Mouse (Mus musculus) heart, postnatal 0 days (tissue): Measurements from ENCODE around the gene Slc18a3. TPM values are rescaled to one million over a fixed set of nuclear protein-coding genes. Genes with fewer than 3 reads are reported as not detected.

Experiments
- ATAC-seq: fragments of 200-750 bp; cut with Nextera tagmentation; 2 replicates; pipeline ENCODE4 v1.8.0; 2017; ENCODE audit warnings: low read depth, moderate number of reproducible peaks, moderate library complexity; ENCODE audit not compliant: insufficient read depth
- DNase-seq: peaks from one replicate; pipeline ENCODE4 v3.0.0-alpha.2; 2016; ENCODE audit warnings: low spot score
- H3K27ac ChIP-seq: fragments of 300-500 bp; sonication (generic); 2 replicates; pipeline ENCODE4 v1.5.1; 2014; ENCODE audit warnings: low read depth, mild to moderate bottlenecking
- H3K27me3 ChIP-seq: fragments of 300-500 bp; sonication (generic); 2 replicates; pipeline ENCODE4 v1.6.1; 2014; ENCODE audit warnings: low read length, mixed read lengths; ENCODE audit not compliant: control insufficient read depth, insufficient read depth
- H3K36me3 ChIP-seq: fragments of 300-500 bp; sonication (generic); replicated peaks from 2 replicates; pipeline ENCODE4 v1.6.1; 2014; ENCODE audit warnings: low read length, mixed read lengths; ENCODE audit not compliant: control insufficient read depth, insufficient read depth
- H3K4me1 ChIP-seq: fragments of 300-500 bp; sonication (generic); 2 replicates; pipeline ENCODE4 v1.6.1; 2014; ENCODE audit warnings: antibody characterized with exemption; ENCODE audit not compliant: control insufficient read depth, insufficient read depth
- H3K4me2 ChIP-seq: fragments of 300-500 bp; sonication (generic); 2 replicates; pipeline ENCODE4 v1.6.1; 2014; ENCODE audit warnings: low read depth, mild to moderate bottlenecking, low read length, moderate library complexity
- H3K4me3 ChIP-seq: fragments of 300-500 bp; sonication (generic); 2 replicates; pipeline ENCODE4 v1.5.1; 2014; ENCODE audit warnings: low read depth, low read length
- H3K9ac ChIP-seq: fragments of 300-500 bp; sonication (generic); replicated peaks from 2 replicates; pipeline ENCODE4 v1.6.1; 2014; ENCODE audit warnings: low read depth, low read length, mixed read lengths
- H3K9me3 ChIP-seq: fragments of 300-500 bp; sonication (generic); replicated peaks from 2 replicates; pipeline ENCODE4 v1.6.1; 2016; ENCODE audit warnings: low read length; ENCODE audit not compliant: control insufficient read depth
- EP300 ChIP-seq: IDR thresholded peaks from 2 replicates; pipeline ENCODE4 v1.6.1; 2016; ENCODE audit warnings: antibody characterized with exemption, low read depth
- WGBS: fragments of 180-500 bp; shearing (Covaris S2); extraction: QIAGEN DNeasy Blood & Tissue Kit; methylation state at CpG from one replicate; pipeline ENCODE4 v1.1.7; 2014; 5-methylcytosine and 5-hydroxymethylcytosine counted together
- polyA plus RNA-seq: library from polyadenylated mRNA; unstranded; fragments of >200 nt; fragmentation: Nextera tagmentation; extraction: Ambion mirVana; gene quantifications from 2 replicates; pipeline ENCODE4 v1.2.1, GENCODE M21; 2015
- total RNA-seq: library from RNA; depleted of rRNA; stranded (reverse); fragments of >200 nt; gene quantifications from 2 replicates; pipeline ENCODE4 v1.2.3, GENCODE M21; 2014; ENCODE audit warnings: low replicate concordance; rRNA removed

Gene Slc18a3
- total and polyA plus RNA-seq, 2 experiments from 2014 or later: 0.15 TPM; not detected in 1

- ATAC-seq (no peak), DNase-seq (no peak)
- H3K27ac ChIP-seq: no peak overlapping the region
- no peaks in the 10 kb centered on the region for H3K36me3 ChIP-seq
- H3K4me3 ChIP-seq: no peak overlapping the region
- peaks cover 4% of the 10 kb centered on the region; the same call in 1 of the 2 replicates for H3K9me3 ChIP-seq
- no peak for TF ChIP-seq EP300
- H3K27me3 ChIP-seq: no peaks in the 10 kb centered on the region
- WGBS: 82% methylated on average over 11 of the region's 11 CpGs
- no peak overlapping the region for H3K4me2 ChIP-seq
- H3K9ac ChIP-seq: no peak overlapping the region
- no peaks in the 10 kb centered on the region for H3K4me1 ChIP-seq
These were observed 45.9 kb downstream of the Slc18a3 start for GRCm38 (mm10) chr14:32418747-32419146.

Other genes starting within 250 kb of the Slc18a3 start
- 7.7 and 13.1 TPM in 2 replicates for gene Ogdhl, start 142.8 kb downstream of the Slc18a3 start, total RNA-seq
- 6.3 and 6.5 TPM in 2 replicates for gene Ogdhl, start 142.8 kb downstream of the Slc18a3 start, polyA plus RNA-seq
- gene 1700024G13Rik, start 76.5 kb downstream of the Slc18a3 start, total RNA-seq: not detected in 2 replicates
- gene 1700024G13Rik, start 76.5 kb downstream of the Slc18a3 start, polyA plus RNA-seq: 0.27 TPM in 1 of 2 replicates, not detected in the other
- gene Chat, start 1.1 kb upstream of the Slc18a3 start, total RNA-seq: not detected in 2 replicates
- gene Chat, start 1.1 kb upstream of the Slc18a3 start, polyA plus RNA-seq: 0.10 TPM in 1 of 2 replicates, not detected in the other
- 2.7 and 5.5 TPM in 2 replicates for gene Ercc6, start 48.7 kb upstream of the Slc18a3 start, total RNA-seq
- 5.2 and 6.2 TPM in 2 replicates for gene Ercc6, start 48.7 kb upstream of the Slc18a3 start, polyA plus RNA-seq
- gene Prrxl1, start 134.6 kb upstream of the Slc18a3 start, total RNA-seq: not detected in 2 replicates
- 0.08 TPM in 1 of 2 replicates, not detected in the other for gene Prrxl1, start 134.6 kb upstream of the Slc18a3 start, polyA plus RNA-seq
- gene 3425401B19Rik, start 220.4 kb upstream of the Slc18a3 start, total RNA-seq: 19.4 and 22.8 TPM in 2 replicates
- gene 3425401B19Rik, start 220.4 kb upstream of the Slc18a3 start, polyA plus RNA-seq: 11.2 and 12.1 TPM in 2 replicates